Mouse (Mus musculus) cerebellum, adult 2 months (tissue): ENCODE results near the gene Pon2. TPM values are rescaled to one million over a fixed set of nuclear protein-coding genes. Genes with fewer than 3 reads are reported as not detected.
A peak's percentile ranks its signal among the peaks of the same experiment; 100 is the strongest.

ENCODE experiments used
- DNase-seq, 2 experiments: peaks; one replicate each; pipeline ENCODE4 v3.0.0; 2021
- H3K27ac ChIP-seq: fragments of 200-500 bp; 2 replicates; pipeline ENCODE4 v1.5.1; 2012; ENCODE audit warnings: low read length, control low read depth, inconsistent platforms; ENCODE audit not compliant: insufficient read depth
- H3K27me3 ChIP-seq: fragments of 200-500 bp; 2 replicates; pipeline ENCODE4 v1.6.1; 2012; ENCODE audit warnings: inconsistent platforms, mild to moderate bottlenecking, low read length, moderate library complexity; ENCODE audit not compliant: control insufficient read depth, insufficient read depth
- H3K4me1 ChIP-seq: fragments of 200-500 bp; 2 replicates; pipeline ENCODE4 v1.6.1; 2011; ENCODE audit warnings: low read length; ENCODE audit not compliant: control insufficient read depth, insufficient read depth
- H3K4me3 ChIP-seq: fragments of 200-500 bp; replicated peaks from 2 replicates; pipeline ENCODE3; 2011; ENCODE audit warnings: mild to moderate bottlenecking, low read depth, low read length, control low read depth; ENCODE audit not compliant: insufficient read depth
- CTCF ChIP-seq: fragments of 200-500 bp; IDR thresholded peaks from 2 replicates; pipeline ENCODE4 v1.5.1; 2011; ENCODE audit warnings: low read depth, mild to moderate bottlenecking, control low read depth, low read length, moderate library complexity, borderline replicate concordance; ENCODE audit not compliant: insufficient read depth
- POLR2A ChIP-seq: fragments of 200-500 bp; IDR thresholded peaks from 2 replicates; pipeline ENCODE4 v1.6.1; 2011; ENCODE audit warnings: low read length, control low read depth, borderline replicate concordance; ENCODE audit not compliant: insufficient read depth
- WGBS: fragments of 180-500 bp; shearing (Covaris S2); methylation state at CpG from one replicate; pipeline ENCODE4 v1.1.7; 2018; 5-methylcytosine and 5-hydroxymethylcytosine counted together
- polyA plus RNA-seq: library from polyadenylated mRNA; depleted of rRNA; stranded (reverse); fragments of >200 nt; gene quantifications from 2 replicates; pipeline ENCODE4 v1.2.3, GENCODE M21; 2012

Gene Pon2
- polyA plus RNA-seq, 1 experiment: 43.4 TPM

- Histone ChIP-seq H3K4me3 (peak within 1 kb of the TSS; percentile 21), H3K27me3 (no peaks in the 10 kb centered on the region; the same call in 1 of the 2 replicates), H3K4me1 (0 out of 2 replicates have a peak, but pooled peaks cover 3% of the 10 kb centered on the region), H3K27ac (no peak within 1 kb of the TSS)
- DNase-seq: peak in 1 of 2 experiments; percentile 7
- WGBS: 6% methylated on average over 16 of the region's 16 CpGs
- TF ChIP-seq POLR2A (no peak), CTCF (no peak)
Measured at GRCm38 (mm10) chr6:5255722-5256451, 42.4 kb downstream of the Pon2 start, which contains the start of gene Pon3. Pon3 (minus strand) TSS chr6:5256286.

GRCm38 (mm10) chr6:5255291-5255690, 43.0 kb downstream of the Pon2 start:
- no peaks in the 10 kb centered on the region; the same call in 1 of the 2 replicates for H3K27me3 ChIP-seq

GRCm38 (mm10) chr6:5254869-5255268, 43.4 kb downstream of the Pon2 start:
- DNase-seq: no peak
- no peak for TF ChIP-seq POLR2A
- TF ChIP-seq CTCF: no peak
- H3K27ac ChIP-seq: no peak overlapping the region
- no peak overlapping the region for H3K4me3 ChIP-seq
- no peaks in the 10 kb centered on the region; the same call in 1 of the 2 replicates for H3K27me3 ChIP-seq
- 0 out of 2 replicates have a peak, but pooled peaks cover 3% of the 10 kb centered on the region for H3K4me1 ChIP-seq
- 94% methylated on average over 2 of the region's 2 CpGs for WGBS

More at GRCm38 (mm10) chr6:5255291-5255690, 43.0 kb downstream of the Pon2 start:
- WGBS: 12% methylated on average over 6 of the region's 6 CpGs
- TF ChIP-seq CTCF (no peak), POLR2A (no peak)
- Histone ChIP-seq H3K27ac (no peak overlapping the region), H3K4me1 (0 out of 2 replicates have a peak, but pooled peaks cover 3% of the 10 kb centered on the region), H3K4me3 (no peak overlapping the region)
- no peak for DNase-seq

- no peak for DNase-seq
- 18% methylated on average over 6 of the region's 6 CpGs for WGBS
- Histone ChIP-seq H3K4me1 (no peaks in the 10 kb centered on the region), H3K27me3 (no peaks in the 10 kb centered on the region), H3K4me3 (no peak overlapping the region), H3K27ac (no peak overlapping the region)
- TF ChIP-seq CTCF (no peak), POLR2A (no peak)
Measured at GRCm38 (mm10) chr6:5245926-5246325, 52.3 kb downstream of the Pon2 start.

DNA sequence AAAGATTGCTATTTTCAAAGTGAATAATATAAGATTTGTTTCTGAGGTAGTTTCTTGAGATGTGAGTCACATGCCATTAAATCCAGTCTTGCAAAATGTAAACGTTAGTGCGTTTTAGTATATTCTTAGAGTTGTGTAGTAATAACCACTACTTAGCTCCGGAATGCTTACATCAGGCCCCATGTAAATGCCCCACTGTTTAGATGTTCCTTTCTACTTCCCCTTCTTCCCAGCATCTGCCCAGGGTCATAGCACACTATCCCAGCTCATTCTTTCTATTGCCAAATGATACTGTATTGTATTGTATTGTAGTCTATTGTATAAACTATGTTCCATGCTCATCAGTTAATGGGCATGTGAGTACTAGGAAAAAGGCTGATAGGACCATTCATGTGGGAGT, 59.5 kb downstream of the Pon2 start:
- no peak for TF ChIP-seq POLR2A
- TF ChIP-seq CTCF: no peak
- Histone ChIP-seq H3K27ac (no peak overlapping the region), H3K4me1 (no peaks in the 10 kb centered on the region), H3K4me3 (no peak overlapping the region), H3K27me3 (no peaks in the 10 kb centered on the region)
- no peak for DNase-seq
- 99% methylated on average over 3 of the region's 3 CpGs for WGBS

DNA sequence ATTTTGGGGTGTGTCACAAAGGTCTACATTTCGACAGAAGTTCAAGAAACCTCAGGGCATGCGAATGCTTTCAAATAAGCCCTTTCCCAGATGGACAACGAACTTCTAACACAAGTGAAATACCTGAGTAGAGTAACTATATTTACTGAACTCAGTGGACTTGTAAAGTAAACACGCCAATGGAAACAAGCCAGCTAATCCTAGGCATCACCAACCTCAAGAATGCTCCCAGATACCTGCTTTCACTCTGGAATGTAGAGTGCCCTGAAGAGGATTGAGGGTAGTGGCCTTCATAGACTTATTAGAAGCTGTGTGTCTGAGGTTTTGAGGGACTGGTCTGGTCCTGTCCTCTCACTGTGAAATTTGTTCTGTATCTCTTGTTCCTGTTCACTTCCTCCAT, 60.7 kb downstream of the Pon2 start:
- 91% methylated on average over 4 of the region's 4 CpGs for WGBS
- DNase-seq: no peak
- Histone ChIP-seq H3K27me3 (no peaks in the 10 kb centered on the region), H3K4me3 (no peak overlapping the region), H3K27ac (no peak overlapping the region), H3K4me1 (no peaks in the 10 kb centered on the region)
- no peak for TF ChIP-seq CTCF
- no peak for TF ChIP-seq POLR2A

- Histone ChIP-seq H3K27me3 (no peaks in the 10 kb centered on the region), H3K4me1 (no peaks in the 10 kb centered on the region), H3K27ac (no peak overlapping the region), H3K4me3 (no peak overlapping the region)
- no peak for DNase-seq
- TF ChIP-seq CTCF: no peak
- no peak for TF ChIP-seq POLR2A
- WGBS: 90% methylated on average over 8 of the region's 8 CpGs
Measured at GRCm38 (mm10) chr6:5236843-5237371, 61.3 kb downstream of the Pon2 start.

DNA sequence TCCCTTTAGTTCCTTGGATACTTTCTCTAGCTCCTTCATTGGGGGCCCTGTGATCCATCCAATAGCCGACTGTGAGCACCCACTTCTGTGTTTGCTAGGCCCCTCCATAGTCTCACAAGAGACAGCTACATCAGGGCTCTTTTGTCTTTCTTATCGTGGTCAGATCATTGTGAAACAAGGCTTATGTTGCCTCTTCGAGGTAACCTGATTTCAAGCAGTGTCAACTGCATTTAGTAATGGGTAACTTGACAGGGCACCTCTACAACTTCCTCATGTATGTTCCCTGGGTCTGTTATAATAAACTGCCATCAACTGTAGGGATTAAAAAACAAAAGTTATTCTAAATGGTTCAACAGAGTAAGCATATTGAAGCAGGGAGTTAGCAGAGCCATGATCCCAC, 63.7 kb downstream of the Pon2 start:
- Histone ChIP-seq H3K4me3 (no peak overlapping the region), H3K27me3 (no peaks in the 10 kb centered on the region), H3K27ac (no peak overlapping the region), H3K4me1 (no peaks in the 10 kb centered on the region)
- no peak for DNase-seq
- 76% methylated on average over 3 of the region's 3 CpGs for WGBS
- TF ChIP-seq POLR2A (no peak), CTCF (no peak)
